ENCODE assay signal across 22 mouse cellular contexts in the genomic region with DNA sequence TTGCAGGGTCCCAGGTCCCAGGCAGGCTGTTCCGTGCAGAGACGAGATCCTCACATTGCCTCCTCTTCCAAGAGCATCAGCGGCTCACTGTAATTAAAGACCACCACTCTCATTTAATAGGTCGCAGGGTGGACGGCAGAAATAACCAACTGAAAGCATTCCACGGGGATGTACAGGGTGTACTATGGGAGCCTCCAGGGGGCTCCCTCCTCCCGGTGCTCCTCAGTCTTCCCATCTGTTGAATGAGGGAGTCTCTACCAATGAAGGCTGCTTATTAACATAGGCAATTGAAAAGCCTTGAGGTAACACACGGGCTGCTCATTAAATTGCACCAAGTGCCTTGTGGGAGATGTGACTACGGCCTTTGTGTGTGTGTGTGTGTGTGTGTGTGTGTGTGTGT. TPM values are rescaled to one million over a fixed set of nuclear protein-coding genes. Genes with fewer than 3 reads are reported as not detected.
DNase-seq lines count a peak whose midpoint lies in the region; ATAC-seq and TF ChIP-seq lines count a peak whose summit lies in the region.
"Had no signal": no experiment of that assay in that cellular context is flagged by ENCODE, and none has a peak within 500 bp of the region (broad histone marks: within the 10 kb centered on the region; RNA-seq: fewer than 3 reads in every experiment).

No protein-coding gene starts in this region.

- no peak overlapping the region for H3K4me2 ChIP-seq in neural tube, embryonic 15.5 days
- H3K4me2 ChIP-seq: hindbrain, embryonic 12.5 days; limb, embryonic 12.5 days; midbrain, embryonic 15.5 days; neural tube, embryonic 12.5 days had no signal

- H3K27ac ChIP-seq in left cerebral cortex, adult 2 months = no peak overlapping the region
- no peak overlapping the region for H3K27ac ChIP-seq in neural tube, embryonic 15.5 days (replicated peaks)
- H3K27ac ChIP-seq: forebrain, embryonic 10.5 days; hindbrain, embryonic 12.5 days; kidney, postnatal 0 days; limb, embryonic 12.5 days; liver, embryonic 14.5 days; midbrain, embryonic 15.5 days; neural tube, embryonic 12.5 days had no signal

- H3K36me3 ChIP-seq in neural tube, embryonic 15.5 days = no peaks in the 10 kb centered on the region
- H3K36me3 ChIP-seq: forebrain, embryonic 10.5 days; hindbrain, embryonic 12.5 days; limb, embryonic 12.5 days; midbrain, embryonic 15.5 days; neural tube, embryonic 12.5 days had no signal

- ATAC-seq in neural tube, embryonic 15.5 days (ENCODE audit: low FRiP score) = no peak
- ATAC-seq: forebrain, embryonic 16.5 days; midbrain, embryonic 15.5 days had no signal

- H3K4me1 ChIP-seq in neural tube, embryonic 15.5 days = 0 out of 2 replicates have a peak, but pooled peaks cover 3% of the 10 kb centered on the region
- H3K4me1 ChIP-seq: hindbrain, embryonic 12.5 days; limb, embryonic 12.5 days; midbrain, embryonic 15.5 days had no signal

- TF ChIP-seq CTCF in left cerebral cortex, adult 2 months (IDR thresholded peaks at IDR 0.05) = peak; percentile 10; the same call in 1 of the 2 replicates

- WGBS in neural tube, embryonic 15.5 days = 77% methylated on average over 9 of the region's 9 CpGs

- H3K27me3 ChIP-seq in neural tube, embryonic 15.5 days (replicated peaks) = no peaks in the 10 kb centered on the region
- H3K27me3 ChIP-seq: CH12.LX; limb, embryonic 12.5 days; midbrain, embryonic 15.5 days; neural tube, embryonic 12.5 days had no signal

- intact Hi-C loops in left cerebral cortex, adult 2 months (cut with DNase I) = no loop called here

- no peaks in the 10 kb centered on the region for H3K9me3 ChIP-seq in neural tube, embryonic 15.5 days (replicated peaks)
- H3K9me3 ChIP-seq: hindbrain, embryonic 12.5 days; limb, embryonic 12.5 days; midbrain, embryonic 15.5 days; neural tube, embryonic 12.5 days had no signal

- H3K9ac ChIP-seq in neural tube, embryonic 15.5 days (replicated peaks) = no peak overlapping the region
- H3K9ac ChIP-seq: hindbrain, embryonic 12.5 days; limb, embryonic 12.5 days; liver, embryonic 14.5 days; midbrain, embryonic 15.5 days; neural tube, embryonic 12.5 days had no signal

- no peak for DNase-seq in left cerebral cortex, adult 2 months (ENCODE audit: extremely low spot score in 1 of 2, low spot score in 2 of 2)
- no peak for DNase-seq in left cerebral cortex, adult 8-10 months (ENCODE audit: low spot score in 2 of 2)
- DNase-seq in retina, embryonic 14.5 days (ENCODE audit: low spot score) = peak; percentile 10
- no peak for DNase-seq in retina, postnatal 1 day
- DNase-seq in R1 (ENCODE audit: low read depth, low spot score) (peak; percentile 64), adipocyte (ENCODE audit: low spot score) (no peak)
- DNase-seq: adrenal gland, adult 2 months; B cell, adult 2 months; cerebellum, adult 11-12 months; cerebellum, postnatal 10 days; gastrocnemius, postnatal 14 days; kidney, adult 18-20 months had no signal

- no peak overlapping the region for H3K4me3 ChIP-seq in left cerebral cortex, adult 2 months
- no peak overlapping the region for H3K4me3 ChIP-seq in neural tube, embryonic 15.5 days (replicated peaks)
- H3K4me3 ChIP-seq: forebrain, embryonic 10.5 days; hindbrain, embryonic 12.5 days; limb, embryonic 12.5 days; midbrain, embryonic 15.5 days; neural tube, embryonic 12.5 days had no signal

RNA-seq across cellular contexts. Expression of gene Tshz3, which starts 37.3 kb away (rescaled TPM):
- total RNA-seq in left cerebral cortex, adult 2 months (2021) = 10 to 100 TPM; 43.0 to 53.4 TPM
- total RNA-seq in left cerebral cortex, adult 8-10 months (2022) = 10 to 100 TPM; 43.1 to 48.9 (median 45.9) TPM
- 56.8 and 62.7 TPM in 2 replicates for polyA plus RNA-seq in neural tube, embryonic 15.5 days (2015; fragmentation: Nextera tagmentation; extraction: Ambion mirVana)
- total RNA-seq: CH12.LX had no signal

Comparison
In these comparisons a context has a peak if more than half of its experiments do, and no peak if none do; other contexts are left out.
1. DNase-seq: peak in retina, embryonic 14.5 days (single experiment) and R1 (single experiment); none in left cerebral cortex, adult 2 months (0 of 2), left cerebral cortex, adult 8-10 months (0 of 2), retina, postnatal 1 day (single experiment) and adipocyte (single experiment).